27 mouse cellular contexts compared by ENCODE assay signal in genomic region chr5:135468280-135468679, GRCm38 (mm10).
A peak's percentile ranks its signal among the peaks of the same experiment; 100 is the strongest.
DNase-seq lines count a peak whose midpoint lies in the region; TF ChIP-seq lines count a peak whose summit lies in the region.
"Had no signal": no experiment of that assay in that cellular context is flagged by ENCODE, and none has a peak within 500 bp of the region (broad histone marks: within the 10 kb centered on the region; RNA-seq: fewer than 3 reads in every experiment).

No protein-coding gene starts in this region.

- peak; percentile 37 to 43 for DNase-seq in lung, adult 18-20 months
- no peak for DNase-seq in lung, postnatal 14 days
- DNase-seq in lung, postnatal 25 days (ENCODE audit: low spot score) = peak; percentile 51
- peak; percentile 54 to 62 for DNase-seq in monocyte, adult 2 months (ENCODE audit: low read depth in 1 of 2, low spot score in 2 of 2)
- DNase-seq in adrenal gland, postnatal 10 days = no peak
- DNase-seq in gastrocnemius, postnatal 25 days = no peak
- no peak for DNase-seq in thymus, adult 18-20 months
- DNase-seq: adrenal gland, postnatal 36 days; B cell, adult 2 months; cerebellum, adult 11 months; cerebellum, adult 9-11 months; forebrain, postnatal 0 days; heart, postnatal 36 days; kidney, adult 8-10 months; kidney, postnatal 10 days; layer of hippocampus, adult 9-11 months; liver; lung, embryonic 14.5 days; retina, postnatal 1 day; right cerebral cortex, postnatal 25 days; thymus, postnatal 4 days had no signal

- TF ChIP-seq CTCF in bone marrow macrophage, adult 2 months (IDR thresholded peaks at IDR 0.05; ENCODE audit: low read depth, low read length) = no peak

- H3K4me3 ChIP-seq in bone marrow macrophage, adult 2 months (ENCODE audit: insufficient read depth, low read length) = no peak overlapping the region
- H3K4me3 ChIP-seq: erythroblast, embryonic 14.5 days; heart, embryonic 10.5 days; hindbrain, embryonic 12.5 days; megakaryocyte, embryonic 14.5 days; midbrain, embryonic 12.5 days had no signal

- TF ChIP-seq POLR2A in bone marrow macrophage, adult 2 months (IDR thresholded peaks at IDR 0.05; ENCODE audit: borderline replicate concordance, low read depth, low read length) = no peak

- H3K27ac ChIP-seq in bone marrow macrophage, adult 2 months (ENCODE audit: insufficient read depth, low read depth, low read length) = peak overlapping the region; percentile 94
- H3K27ac ChIP-seq: heart, embryonic 10.5 days; hindbrain, embryonic 12.5 days; midbrain, embryonic 12.5 days had no signal

- H3K4me1 ChIP-seq in bone marrow macrophage, adult 2 months (ENCODE audit: control insufficient read depth, insufficient read depth, low read length) = peaks cover 71% of the 10 kb centered on the region

Comparison
In these comparisons a context has a peak if more than half of its experiments do, and no peak if none do; other contexts are left out.
1. DNase-seq: peak in lung, adult 18-20 months (2 of 2), lung, postnatal 25 days (single experiment) and monocyte, adult 2 months (2 of 2); none in lung, postnatal 14 days (single experiment), adrenal gland, postnatal 10 days (single experiment), gastrocnemius, postnatal 25 days (single experiment) and thymus, adult 18-20 months (0 of 2).